Mouse (Mus musculus) bone marrow, adult 2 months (tissue): ENCODE data around the gene Macf1.

Experiments used
- CTCF ChIP-seq: fragments of 200-500 bp; IDR thresholded peaks from 2 replicates; pipeline ENCODE4 v1.5.1; 2011; ENCODE audit warnings: low read length, control low read depth; ENCODE audit not compliant: control insufficient read depth, insufficient read depth
- POLR2A ChIP-seq: fragments of 200-500 bp; IDR thresholded peaks from 2 replicates; pipeline ENCODE4 v1.6.1; 2011; ENCODE audit warnings: low read depth, mild to moderate bottlenecking, control low read depth, low read length, borderline replicate concordance; ENCODE audit not compliant: control insufficient read depth

DNA sequence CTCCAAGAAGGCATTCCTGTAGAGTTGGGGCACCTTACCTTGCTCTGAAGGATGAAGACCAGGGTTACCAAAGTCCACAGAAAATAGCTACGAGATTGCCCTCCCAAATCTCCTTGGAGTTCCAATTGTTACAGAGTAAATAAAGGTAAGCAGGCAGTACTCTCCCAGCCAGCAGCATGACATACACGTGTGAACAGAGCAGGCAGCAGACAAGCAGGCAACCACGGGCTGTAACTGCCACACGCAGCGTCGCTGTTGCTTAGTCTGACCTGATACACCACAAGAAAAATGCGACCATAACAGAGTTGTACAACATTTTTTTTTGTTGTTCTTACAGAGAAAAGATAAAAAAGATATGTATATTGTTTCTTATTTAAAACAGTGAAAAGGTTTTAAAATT, 325.5 kb downstream of the Macf1 start:
- no peak for TF ChIP-seq CTCF
- TF ChIP-seq POLR2A: no peak
